Mouse (Mus musculus) megakaryocyte-erythroid progenitor cell, adult 5 weeks (primary cell): ENCODE measurements around the gene Rsl1d1. TPM values are rescaled to one million over a fixed set of nuclear protein-coding genes. Genes with fewer than 3 reads are reported as not detected.

Experiments used
- polyA plus RNA-seq: library from polyadenylated mRNA; stranded (reverse); fragments of >175 nt; gene quantifications from 2 replicates; pipeline ENCODE4 v1.2.3, GENCODE M21; 2012

Rsl1d1 gene
- polyA plus RNA-seq = 34.4 and 42.0 TPM in 2 replicates

GRCm38 (mm10) chr16:11202571-11203554 lies at the start of gene Rsl1d1:
TSS of gene Rsl1d1 (minus strand) at chr16:11203331.

GRCm38 (mm10) chr16:11176208-11176883 lies 26.8 kb downstream of the Rsl1d1 start, which contains the start of gene Zc3h7a:
TSS of gene Zc3h7a (minus strand) at chr16:11176393.

Other genes with a start within 250 kb of the Rsl1d1 start
- gene Snn, start 142.4 kb downstream of the Rsl1d1 start, polyA plus RNA-seq = 2.7 and 3.1 TPM in 2 replicates
- gene Litaf, start 137.2 kb downstream of the Rsl1d1 start, polyA plus RNA-seq = 293 and 314 TPM in 2 replicates
- gene Txndc11, start 68.7 kb downstream of the Rsl1d1 start, polyA plus RNA-seq = 31.1 and 40.0 TPM in 2 replicates
- gene Zc3h7a, start 26.9 kb downstream of the Rsl1d1 start, polyA plus RNA-seq = 19.0 and 31.8 TPM in 2 replicates
- gene Gspt1, start 51.0 kb upstream of the Rsl1d1 start, polyA plus RNA-seq = 189 and 198 TPM in 2 replicates
- gene Tnfrsf17, start 110.5 kb upstream of the Rsl1d1 start, polyA plus RNA-seq = not detected in 2 replicates
- 9.7 and 11.2 TPM in 2 replicates for gene Snx29, start 119.6 kb upstream of the Rsl1d1 start, polyA plus RNA-seq